Mouse (Mus musculus): ENCODE results near the gene Bace1. TPM values are rescaled to one million over a fixed set of nuclear protein-coding genes. Genes with fewer than 3 reads are reported as not detected.

Bace1 gene
- polyA plus RNA-seq, 1 experiment from 2014 or later: 4.1 TPM

DNA sequence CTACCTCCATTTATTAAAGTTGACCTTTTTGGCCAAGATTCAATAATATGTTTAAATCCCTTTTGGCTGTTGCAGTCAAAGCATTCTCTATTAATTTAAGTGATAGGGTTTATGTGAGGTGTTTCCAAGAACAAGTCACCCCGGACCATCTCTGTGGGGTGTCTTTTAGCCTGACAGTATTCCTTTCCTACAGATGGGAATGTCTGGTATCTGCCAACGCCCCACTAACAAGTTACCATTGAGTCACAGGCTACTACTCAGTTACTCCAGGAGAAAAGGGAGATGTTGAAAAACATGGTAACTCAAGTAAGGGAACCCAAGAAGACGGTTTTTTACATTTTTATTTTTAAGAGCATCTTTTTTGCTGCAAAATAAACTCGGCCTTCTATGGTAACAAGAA lies 66.8 kb downstream of the Bace1 start:
- 90% methylated on average over 4 of the region's 4 CpGs for WGBS (ENCODE audit: missing documents)
- H3K36me3 ChIP-seq (ENCODE audit: inconsistent target): peaks cover 15% of the 10 kb centered on the region; the same call in 1 of the 2 replicates
- H3K4me3 ChIP-seq (ENCODE audit: inconsistent target): peak overlapping the region; percentile 69
- H3K27ac ChIP-seq: no peak overlapping the region
- peaks cover 62% of the 10 kb centered on the region for H3K79me2 ChIP-seq (ENCODE audit: inconsistent target)

DNA sequence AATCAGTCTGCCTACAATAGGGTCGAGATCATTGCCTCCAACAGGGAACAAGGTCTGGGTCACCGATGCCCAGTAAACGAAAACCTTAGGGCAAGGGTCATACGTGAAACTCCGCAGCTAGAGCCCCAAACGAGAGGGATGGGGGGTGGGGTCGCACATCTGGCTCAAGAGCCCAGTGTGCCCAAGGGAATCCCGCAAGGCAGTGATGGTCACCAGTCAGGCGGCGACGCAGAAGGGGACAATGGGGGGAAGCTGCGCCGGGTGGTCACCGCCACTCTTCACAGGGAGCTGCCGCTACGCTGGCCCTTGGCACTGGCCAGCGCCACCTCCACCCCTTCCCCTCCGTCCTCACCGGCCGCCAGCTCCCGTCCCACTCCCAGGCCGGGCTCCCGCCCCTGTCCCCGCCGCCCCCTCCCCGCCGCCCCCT lies 67.4 kb downstream of the Bace1 start:
- Histone ChIP-seq H3K4me3 (ENCODE audit: inconsistent target) (peak overlapping the region; percentile 69), H3K36me3 (ENCODE audit: inconsistent target) (peaks cover 22% of the 10 kb centered on the region; the same call in 1 of the 2 replicates), H3K79me2 (ENCODE audit: inconsistent target) (peaks cover 62% of the 10 kb centered on the region), H3K27ac (no peak overlapping the region)
- 0% methylated on average over 13 of the region's 27 CpGs for WGBS (ENCODE audit: missing documents)

DNA sequence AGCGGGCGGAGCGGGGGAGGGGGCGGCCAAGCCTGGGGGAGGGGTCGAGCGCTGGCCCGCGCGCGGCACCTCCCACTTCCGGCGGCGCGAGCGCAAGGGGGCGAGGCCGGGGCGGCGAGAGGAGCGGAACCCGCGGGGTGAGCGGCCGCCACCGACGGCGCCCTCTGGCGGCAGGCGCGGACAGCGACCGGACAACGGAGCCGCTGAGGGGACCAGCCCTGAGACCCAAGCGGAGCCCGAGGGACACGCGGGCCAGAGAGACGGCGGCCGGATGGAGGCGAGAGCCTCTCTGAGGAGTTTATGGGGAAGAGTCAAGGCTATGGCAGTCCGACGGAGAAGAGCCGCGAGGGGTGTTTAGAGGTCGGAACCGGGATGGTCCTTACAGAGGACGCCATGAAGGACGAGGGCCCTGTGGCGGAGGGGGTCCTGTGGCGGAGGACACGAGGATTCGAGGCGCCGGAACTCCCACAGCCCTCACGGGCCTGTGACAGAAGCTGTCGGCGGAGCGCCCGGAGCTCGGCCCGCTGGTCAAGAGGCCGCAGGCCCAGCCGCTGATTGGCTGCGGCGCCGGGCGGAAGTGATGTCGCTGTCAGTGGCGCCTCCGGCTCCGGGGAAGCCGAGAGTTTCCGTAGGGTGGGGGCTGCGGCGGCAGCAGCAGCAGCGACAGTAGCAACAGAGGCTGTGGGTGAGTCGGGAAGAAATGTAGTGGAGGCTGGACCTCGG lies 68.1 kb downstream of the Bace1 start, which contains the start of the genes Pcsk7 and Rnf214:
Pcsk7 (plus strand) TSS at position 143 of the 723 bp plus-strand sequence.
Rnf214 (minus strand) TSS at position 557 of the 723 bp plus-strand sequence.
- peaks cover 62% of the 10 kb centered on the region for H3K79me2 ChIP-seq (ENCODE audit: inconsistent target)
- peak within 1 kb of the TSS; percentile 91 for H3K27ac ChIP-seq
- WGBS (ENCODE audit: missing documents): 0% methylated on average over 76 of the region's 80 CpGs
- peak within 1 kb of the TSS; percentile 92 for H3K4me3 ChIP-seq (ENCODE audit: inconsistent target)
- H3K36me3 ChIP-seq (ENCODE audit: inconsistent target): peaks cover 26% of the 10 kb centered on the region; the same call in 1 of the 2 replicates

DNA sequence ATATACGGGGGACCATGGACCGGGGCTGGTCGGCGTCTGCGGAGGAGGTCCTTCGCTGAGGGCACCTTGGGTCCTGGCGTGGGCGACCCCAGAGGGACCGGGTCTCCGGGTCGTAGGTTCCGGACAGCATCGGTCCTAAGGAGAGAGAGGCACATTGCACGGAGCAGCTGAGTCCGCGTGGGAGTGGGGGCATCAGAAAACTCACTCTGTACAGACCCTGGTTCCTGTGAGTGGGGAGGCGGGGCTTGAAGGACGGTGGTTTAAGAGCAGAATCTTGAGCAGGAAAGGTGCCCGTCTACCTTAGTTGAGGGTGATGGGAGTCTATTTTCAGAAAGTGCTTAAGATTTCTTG lies 68.7 kb downstream of the Bace1 start:
- 2% methylated on average over 19 of the region's 19 CpGs for WGBS (ENCODE audit: missing documents)
- Histone ChIP-seq H3K79me2 (ENCODE audit: inconsistent target) (peaks cover 62% of the 10 kb centered on the region), H3K36me3 (ENCODE audit: inconsistent target) (peaks cover 28% of the 10 kb centered on the region; the same call in 1 of the 2 replicates), H3K4me3 (ENCODE audit: inconsistent target) (peak overlapping the region; percentile 92), H3K27ac (peak overlapping the region; percentile 91)

DNA sequence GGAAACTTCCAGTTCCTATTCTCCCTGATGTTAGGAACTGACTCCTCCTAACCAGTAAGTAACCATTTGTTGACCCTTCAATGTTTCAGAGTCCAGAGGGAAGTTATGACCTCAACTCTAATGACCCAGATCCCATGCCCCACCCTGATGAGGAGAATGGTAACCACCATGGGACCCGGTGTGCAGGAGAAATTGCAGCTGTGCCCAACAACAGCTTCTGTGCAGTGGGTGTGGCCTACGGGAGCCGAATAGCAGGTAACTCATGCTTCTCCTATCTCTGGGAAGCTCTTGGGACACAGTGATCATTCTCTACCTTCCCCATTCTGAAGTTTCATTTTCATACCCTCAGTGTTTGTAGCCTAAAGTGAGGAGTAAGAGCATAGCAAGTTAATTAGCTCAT lies 72.6 kb downstream of the Bace1 start:
- H3K27ac ChIP-seq: no peak overlapping the region
- 59% methylated on average over 3 of the region's 3 CpGs for WGBS (ENCODE audit: missing documents)
- H3K36me3 ChIP-seq (ENCODE audit: inconsistent target): peaks cover 68% of the 10 kb centered on the region

DNA sequence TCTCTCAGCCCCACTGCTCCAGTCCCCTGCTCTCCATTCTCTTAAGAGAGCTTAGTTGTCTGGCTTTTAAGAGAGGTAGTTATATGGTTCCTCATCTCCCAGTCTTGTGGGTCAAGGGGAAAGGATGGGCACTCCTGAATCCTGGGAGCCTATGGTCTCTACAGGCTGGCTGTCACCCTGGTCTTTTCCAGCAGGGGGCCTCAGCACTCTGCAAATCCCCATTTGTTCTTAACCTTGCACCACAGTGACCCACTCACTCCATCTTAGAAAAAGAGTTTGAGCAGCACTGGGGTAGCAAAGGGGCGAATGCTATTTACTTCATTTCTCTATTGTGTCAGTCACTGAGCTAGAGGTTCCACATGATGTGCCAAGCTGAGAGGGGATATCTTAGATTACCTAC lies 73.3 kb downstream of the Bace1 start:
- no peak overlapping the region for H3K4me3 ChIP-seq (ENCODE audit: inconsistent target)
- peaks cover 31% of the 10 kb centered on the region for H3K79me2 ChIP-seq (ENCODE audit: inconsistent target)
- H3K36me3 ChIP-seq (ENCODE audit: inconsistent target): peaks cover 72% of the 10 kb centered on the region
- no peak overlapping the region for H3K27ac ChIP-seq
- 67% methylated on average over 1 of the region's 1 CpGs for WGBS (ENCODE audit: missing documents)

More for the DNA sequence above, 72.6 kb downstream of the Bace1 start:
- H3K79me2 ChIP-seq (ENCODE audit: inconsistent target): peaks cover 31% of the 10 kb centered on the region
- no peak overlapping the region for H3K4me3 ChIP-seq (ENCODE audit: inconsistent target)

Other genes starting within 250 kb of the Bace1 start
- gene Cep164, start 9.9 kb upstream of the Bace1 start, polyA plus RNA-seq (2018): 17.0 to 35.2 TPM (median 22.0 TPM) in 3 replicates
- 11.9 to 20.7 TPM (median 16.3 TPM) in 3 replicates for gene Pcsk7, start 67.9 kb downstream of the Bace1 start, polyA plus RNA-seq (2018)
- gene Rnf214, start 68.3 kb downstream of the Bace1 start, polyA plus RNA-seq (2018): 17.7 to 39.2 TPM (median 25.2 TPM) in 3 replicates
- 0.29 to 2.3 TPM in 2 of 3 replicates, not detected in the other for gene Tagln, start 97.5 kb downstream of the Bace1 start, polyA plus RNA-seq (2018)
- gene Sidt2, start 116.7 kb downstream of the Bace1 start, polyA plus RNA-seq (2018): 48.8 to 139 TPM (median 91.4 TPM) in 3 replicates
- 39.7 to 51.8 TPM (median 44.3 TPM) in 3 replicates for gene Pafah1b2, start 174.1 kb downstream of the Bace1 start, polyA plus RNA-seq (2018)
- 23.4 to 34.1 TPM (median 27.7 TPM) in 3 replicates for gene Sik3, start 174.2 kb downstream of the Bace1 start, polyA plus RNA-seq (2018)

Measured in macrophage (primary cell).